Mouse (Mus musculus) gastrocnemius, postnatal 4 days (tissue): ENCODE data around the gene Nol9. TPM values are rescaled to one million over a fixed set of nuclear protein-coding genes. Genes with fewer than 3 reads are reported as not detected.

Experiments
- DNase-seq, 2 experiments: peaks; one replicate each; pipeline ENCODE4 v3.0.0; 2021 to 2022; ENCODE audit warnings: low spot score in 2 of 2, mixed read lengths in 2 of 2
- total RNA-seq, 2 experiments: library from RNA; stranded (reverse); gene quantifications; 2 replicates each; pipeline ENCODE4 v1.2.3; 2021

Nol9 gene
- total RNA-seq, 2 experiments from 2014 or later: 13.2 to 15.1 TPM

- DNase-seq: no peak
Measured at GRCm38 (mm10) chr4:152041924-152042641, 3.0 kb downstream of the Nol9 start.

- no peak for DNase-seq
Measured at GRCm38 (mm10) chr4:152043171-152043570, 4.0 kb downstream of the Nol9 start.

- no peak for DNase-seq
Measured at GRCm38 (mm10) chr4:152044609-152045008, 5.5 kb downstream of the Nol9 start.

- no peak for DNase-seq
Measured at GRCm38 (mm10) chr4:152062390-152063110, 23.4 kb downstream of the Nol9 start.

- no peak for DNase-seq
Measured at GRCm38 (mm10) chr4:152067280-152067679, 28.2 kb downstream of the Nol9 start.

GRCm38 (mm10) chr4:152068166-152068724 is 29.1 kb downstream of the Nol9 start:
- DNase-seq: peak in 1 of 2 experiments; percentile 39

GRCm38 (mm10) chr4:152069245-152069644 is 30.1 kb downstream of the Nol9 start:
- DNase-seq: no peak

GRCm38 (mm10) chr4:152070494-152071396 is 31.6 kb downstream of the Nol9 start:
- DNase-seq: no peak

- peak in 1 of 2 experiments; percentile 61 for DNase-seq
Measured at GRCm38 (mm10) chr4:152072121-152072601, 33.0 kb downstream of the Nol9 start, which contains the start of gene Plekhg5. Gene Plekhg5 (plus strand): TSS chr4:152072498.

- no peak for DNase-seq
Measured at GRCm38 (mm10) chr4:152072655-152073054, 33.5 kb downstream of the Nol9 start.

- DNase-seq: no peak
Measured at GRCm38 (mm10) chr4:152073715-152074114, 34.6 kb downstream of the Nol9 start.

- DNase-seq: no peak
Measured at GRCm38 (mm10) chr4:152074548-152074947, 35.4 kb downstream of the Nol9 start.

GRCm38 (mm10) chr4:152077191-152077590 is 38.1 kb downstream of the Nol9 start:
- peak in 1 of 2 experiments; percentile 8 for DNase-seq

- peak in 1 of 2 experiments; percentile 58 for DNase-seq
Measured at GRCm38 (mm10) chr4:152078105-152078530, 39.0 kb downstream of the Nol9 start.

- DNase-seq: no peak
Measured at GRCm38 (mm10) chr4:152079261-152079660, 40.1 kb downstream of the Nol9 start.

- DNase-seq: no peak
Measured at GRCm38 (mm10) chr4:152079931-152080330, 40.8 kb downstream of the Nol9 start.

- no peak for DNase-seq
Measured at GRCm38 (mm10) chr4:152083611-152084220, 44.6 kb downstream of the Nol9 start.

- DNase-seq: no peak
Measured at GRCm38 (mm10) chr4:152084616-152085015, 45.5 kb downstream of the Nol9 start.

GRCm38 (mm10) chr4:152086505-152087210 is 47.5 kb downstream of the Nol9 start:
- DNase-seq: peak; percentile 63 to 70
